In the genomic region with DNA sequence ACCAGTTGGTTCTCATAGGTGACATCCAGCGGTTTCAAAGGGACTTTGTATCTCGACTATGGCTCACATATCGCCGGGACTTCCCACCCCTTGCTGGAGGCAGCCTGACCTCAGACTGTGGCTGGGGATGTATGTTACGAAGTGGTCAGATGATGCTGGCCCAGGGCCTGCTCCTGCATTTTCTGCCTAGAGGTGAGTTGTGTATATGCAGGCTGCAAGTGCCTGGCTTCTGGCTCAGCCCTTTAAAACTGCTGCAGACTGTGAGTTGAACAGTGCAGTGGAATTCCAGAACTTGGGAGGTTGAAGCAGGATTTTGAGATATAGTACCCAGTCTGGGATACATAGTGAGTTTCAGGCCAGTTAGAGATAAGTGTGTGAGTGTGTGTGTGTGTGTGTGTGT, we compare ENCODE assay signal across 9 mouse cellular contexts. TPM values are rescaled to one million over a fixed set of nuclear protein-coding genes. Genes with fewer than 3 reads are reported as not detected.
DNase-seq lines count a peak whose midpoint lies in the region; ATAC-seq and TF ChIP-seq lines count a peak whose summit lies in the region.
"Had no signal": no experiment of that assay in that cellular context is flagged by ENCODE, and none has a peak within 500 bp of the region (broad histone marks: within the 10 kb centered on the region; RNA-seq: fewer than 3 reads in every experiment).

No protein-coding gene starts in this region.

- no peak for DNase-seq in forebrain, embryonic 10.5 days (ENCODE audit: extremely low spot score, low spot score)
- DNase-seq in forebrain, embryonic 11.5 days (ENCODE audit: low spot score), result no peak
- no peak for DNase-seq in kidney, adult 9 months
- no peak for DNase-seq in midbrain, postnatal 0 days (ENCODE audit: low spot score)
- DNase-seq in right cerebral cortex, postnatal 4 days, result no peak
- DNase-seq in cerebellum, postnatal 14 days, result no peak
- DNase-seq: kidney, postnatal 10 days had no signal

- H3K9ac ChIP-seq in forebrain, embryonic 11.5 days (ENCODE audit: low read length), result no peak overlapping the region
- no peak overlapping the region for H3K9ac ChIP-seq in kidney, embryonic 15.5 days
- H3K9ac ChIP-seq in embryonic facial prominence, embryonic 15.5 days, result no peak overlapping the region
- no peak overlapping the region for H3K9ac ChIP-seq in midbrain, postnatal 0 days (replicated peaks; ENCODE audit: low read length, poor library complexity, severe bottlenecking)

- H3K27me3 ChIP-seq in forebrain, embryonic 10.5 days (ENCODE audit: poor library complexity, severe bottlenecking), result no peaks in the 10 kb centered on the region
- no peaks in the 10 kb centered on the region for H3K27me3 ChIP-seq in forebrain, embryonic 11.5 days (ENCODE audit: control insufficient read depth, insufficient read depth, low read length)
- no peaks in the 10 kb centered on the region for H3K27me3 ChIP-seq in kidney, embryonic 15.5 days
- H3K27me3 ChIP-seq in embryonic facial prominence, embryonic 15.5 days, result no peaks in the 10 kb centered on the region
- no peaks in the 10 kb centered on the region for H3K27me3 ChIP-seq in midbrain, postnatal 0 days (ENCODE audit: insufficient read depth, low read length)

- H3K27ac ChIP-seq in forebrain, embryonic 10.5 days, result no peak overlapping the region
- H3K27ac ChIP-seq in forebrain, embryonic 11.5 days (ENCODE audit: low read depth, low read length), result no peak overlapping the region
- H3K27ac ChIP-seq in kidney, embryonic 15.5 days, result no peak overlapping the region
- no peak overlapping the region for H3K27ac ChIP-seq in embryonic facial prominence, embryonic 15.5 days (replicated peaks)
- H3K27ac ChIP-seq in midbrain, postnatal 0 days (ENCODE audit: low read depth, low read length), result no peak overlapping the region

- WGBS in forebrain, embryonic 10.5 days, result 95% methylated on average over 5 of the region's 5 CpGs
- 93% methylated on average over 5 of the region's 5 CpGs for WGBS in forebrain, embryonic 11.5 days
- WGBS in kidney, embryonic 15.5 days, result 77% methylated on average over 5 of the region's 5 CpGs
- WGBS in embryonic facial prominence, embryonic 15.5 days, result 90% methylated on average over 5 of the region's 5 CpGs
- 93% methylated on average over 5 of the region's 5 CpGs for WGBS in midbrain, postnatal 0 days

- peaks cover 25% of the 10 kb centered on the region for H3K4me1 ChIP-seq in forebrain, embryonic 10.5 days
- H3K4me1 ChIP-seq in forebrain, embryonic 11.5 days (replicated peaks; ENCODE audit: control insufficient read depth, insufficient read depth, low read length), result peaks cover 5% of the 10 kb centered on the region; the same call in 1 of the 2 replicates
- peaks cover 24% of the 10 kb centered on the region for H3K4me1 ChIP-seq in kidney, embryonic 15.5 days
- H3K4me1 ChIP-seq in embryonic facial prominence, embryonic 15.5 days, result peaks cover 24% of the 10 kb centered on the region
- H3K4me1 ChIP-seq in midbrain, postnatal 0 days (ENCODE audit: insufficient read depth, low read length), result peaks cover 5% of the 10 kb centered on the region; the same call in 1 of the 2 replicates

- H3K4me2 ChIP-seq in forebrain, embryonic 11.5 days (ENCODE audit: low read depth, low read length, severe bottlenecking), result no peak overlapping the region
- H3K4me2 ChIP-seq in kidney, embryonic 15.5 days, result peak overlapping the region; percentile 82
- 0 out of 2 replicates have a peak overlapping the region, but pooled peaks have one; percentile 76 for H3K4me2 ChIP-seq in embryonic facial prominence, embryonic 15.5 days (replicated peaks)
- H3K4me2 ChIP-seq in midbrain, postnatal 0 days (ENCODE audit: low read depth, low read length, poor library complexity, severe bottlenecking), result no peak overlapping the region

- peaks cover 54% of the 10 kb centered on the region for H3K36me3 ChIP-seq in forebrain, embryonic 10.5 days (replicated peaks)
- peaks cover 16% of the 10 kb centered on the region; the same call in 1 of the 2 replicates for H3K36me3 ChIP-seq in forebrain, embryonic 11.5 days (ENCODE audit: control insufficient read depth, insufficient read depth, low read length)
- H3K36me3 ChIP-seq in kidney, embryonic 15.5 days, result peaks cover 55% of the 10 kb centered on the region
- H3K36me3 ChIP-seq in embryonic facial prominence, embryonic 15.5 days, result peaks cover 38% of the 10 kb centered on the region
- peaks cover 33% of the 10 kb centered on the region for H3K36me3 ChIP-seq in midbrain, postnatal 0 days (ENCODE audit: insufficient read depth, low read length)

- H3K4me3 ChIP-seq in forebrain, embryonic 10.5 days, result peak overlapping the region; percentile 92; the same call in 1 of the 2 replicates
- no peak overlapping the region for H3K4me3 ChIP-seq in forebrain, embryonic 11.5 days (ENCODE audit: low read depth, low read length)
- H3K4me3 ChIP-seq in kidney, embryonic 15.5 days (replicated peaks), result peak overlapping the region; percentile 78; the same call in 1 of the 2 replicates
- peak overlapping the region; percentile 87; the same call in 1 of the 2 replicates for H3K4me3 ChIP-seq in embryonic facial prominence, embryonic 15.5 days (replicated peaks)
- no peak overlapping the region for H3K4me3 ChIP-seq in midbrain, postnatal 0 days (ENCODE audit: low read depth, low read length)

- ATAC-seq in forebrain, embryonic 11.5 days (replicated peaks; ENCODE audit: low FRiP score), result no peak
- ATAC-seq in kidney, embryonic 15.5 days (replicated peaks; ENCODE audit: low FRiP score), result no peak
- ATAC-seq in embryonic facial prominence, embryonic 15.5 days (ENCODE audit: insufficient number of reproducible peaks, low FRiP score, low TSS enrichment, low read depth), result no peak
- ATAC-seq in midbrain, postnatal 0 days (ENCODE audit: low FRiP score), result no peak

- H3K9me3 ChIP-seq in forebrain, embryonic 10.5 days, result no peaks in the 10 kb centered on the region
- H3K9me3 ChIP-seq in forebrain, embryonic 11.5 days (ENCODE audit: control insufficient read depth, low read length), result no peaks in the 10 kb centered on the region
- no peaks in the 10 kb centered on the region for H3K9me3 ChIP-seq in kidney, embryonic 15.5 days (replicated peaks)
- H3K9me3 ChIP-seq in embryonic facial prominence, embryonic 15.5 days (replicated peaks), result no peaks in the 10 kb centered on the region
- H3K9me3 ChIP-seq in midbrain, postnatal 0 days (ENCODE audit: low read length), result no peaks in the 10 kb centered on the region

- TF ChIP-seq CTCF in midbrain, postnatal 0 days (IDR thresholded peaks at IDR 0.05), result 0 out of 2 replicates have a peak, but pooled peaks have one; percentile 4

RNA-seq across cellular contexts. Expression of a gene that starts 1.8 kb away (rescaled TPM):
- polyA plus RNA-seq in forebrain, embryonic 10.5 days (2016; fragmentation: Nextera tagmentation; extraction: Ambion mirVana), result 45.2 and 48.5 TPM in 2 replicates
- 55.7 and 57.9 TPM in 2 replicates for polyA plus RNA-seq in forebrain, embryonic 11.5 days (2014; fragmentation: Nextera tagmentation; extraction: Ambion mirVana)
- 42.7 and 49.5 TPM in 2 replicates for polyA plus RNA-seq in kidney, embryonic 15.5 days (2015; fragmentation: Nextera tagmentation; extraction: Ambion mirVana)
- polyA plus RNA-seq in embryonic facial prominence, embryonic 15.5 days (2015; fragmentation: Nextera tagmentation; extraction: Ambion mirVana), result 40.5 and 44.8 TPM in 2 replicates
- total RNA-seq in midbrain, postnatal 0 days (2014; rRNA removed), result 20.3 and 26.6 TPM in 2 replicates
- polyA plus RNA-seq in midbrain, postnatal 0 days (2015; fragmentation: Nextera tagmentation; extraction: Ambion mirVana), result 26.3 and 32.6 TPM in 2 replicates

RNA-seq across cellular contexts. Expression of a gene that starts 18.6 kb away (rescaled TPM):
- polyA plus RNA-seq in forebrain, embryonic 10.5 days (2016; fragmentation: Nextera tagmentation; extraction: Ambion mirVana), result 0.07 and 0.10 TPM in 2 replicates
- 0.09 and 0.11 TPM in 2 replicates for polyA plus RNA-seq in forebrain, embryonic 11.5 days (2014; fragmentation: Nextera tagmentation; extraction: Ambion mirVana)
- 0.19 TPM in 1 of 2 replicates, not detected in the other for polyA plus RNA-seq in kidney, embryonic 15.5 days (2015; fragmentation: Nextera tagmentation; extraction: Ambion mirVana)
- 4.5 and 5.0 TPM in 2 replicates for polyA plus RNA-seq in embryonic facial prominence, embryonic 15.5 days (2015; fragmentation: Nextera tagmentation; extraction: Ambion mirVana)
- 4.2 and 5.2 TPM in 2 replicates for total RNA-seq in midbrain, postnatal 0 days (2014; rRNA removed)
- polyA plus RNA-seq in midbrain, postnatal 0 days (2015; fragmentation: Nextera tagmentation; extraction: Ambion mirVana), result 2.7 and 2.9 TPM in 2 replicates

RNA-seq across cellular contexts. Expression of a gene that starts 20.9 kb away (rescaled TPM):
- polyA plus RNA-seq in forebrain, embryonic 10.5 days (2016; fragmentation: Nextera tagmentation; extraction: Ambion mirVana), result 18.3 and 18.8 TPM in 2 replicates
- polyA plus RNA-seq in forebrain, embryonic 11.5 days (2014; fragmentation: Nextera tagmentation; extraction: Ambion mirVana), result 16.3 and 22.3 TPM in 2 replicates
- polyA plus RNA-seq in kidney, embryonic 15.5 days (2015; fragmentation: Nextera tagmentation; extraction: Ambion mirVana), result 13.8 and 19.8 TPM in 2 replicates
- polyA plus RNA-seq in embryonic facial prominence, embryonic 15.5 days (2015; fragmentation: Nextera tagmentation; extraction: Ambion mirVana), result 18.2 and 19.0 TPM in 2 replicates
- 21.9 and 25.9 TPM in 2 replicates for total RNA-seq in midbrain, postnatal 0 days (2014; rRNA removed)
- 11.7 and 13.0 TPM in 2 replicates for polyA plus RNA-seq in midbrain, postnatal 0 days (2015; fragmentation: Nextera tagmentation; extraction: Ambion mirVana)

RNA-seq across cellular contexts. Expression of a gene that starts 24.3 kb away (rescaled TPM):
- 40.4 and 42.9 TPM in 2 replicates for polyA plus RNA-seq in forebrain, embryonic 10.5 days (2016; fragmentation: Nextera tagmentation; extraction: Ambion mirVana)
- polyA plus RNA-seq in forebrain, embryonic 11.5 days (2014; fragmentation: Nextera tagmentation; extraction: Ambion mirVana), result 58.6 and 60.8 TPM in 2 replicates
- polyA plus RNA-seq in kidney, embryonic 15.5 days (2015; fragmentation: Nextera tagmentation; extraction: Ambion mirVana), result 51.2 and 51.5 TPM in 2 replicates
- 57.8 and 63.0 TPM in 2 replicates for polyA plus RNA-seq in embryonic facial prominence, embryonic 15.5 days (2015; fragmentation: Nextera tagmentation; extraction: Ambion mirVana)
- 93.4 and 126 TPM in 2 replicates for total RNA-seq in midbrain, postnatal 0 days (2014; rRNA removed)
- polyA plus RNA-seq in midbrain, postnatal 0 days (2015; fragmentation: Nextera tagmentation; extraction: Ambion mirVana), result 141 and 146 TPM in 2 replicates

RNA-seq across cellular contexts. Expression of a gene that starts 27.7 kb away (rescaled TPM):
- 46.7 and 48.6 TPM in 2 replicates for polyA plus RNA-seq in forebrain, embryonic 10.5 days (2016; fragmentation: Nextera tagmentation; extraction: Ambion mirVana)
- 35.9 and 41.3 TPM in 2 replicates for polyA plus RNA-seq in forebrain, embryonic 11.5 days (2014; fragmentation: Nextera tagmentation; extraction: Ambion mirVana)
- polyA plus RNA-seq in kidney, embryonic 15.5 days (2015; fragmentation: Nextera tagmentation; extraction: Ambion mirVana), result 55.1 and 64.2 TPM in 2 replicates
- polyA plus RNA-seq in embryonic facial prominence, embryonic 15.5 days (2015; fragmentation: Nextera tagmentation; extraction: Ambion mirVana), result 73.2 and 76.4 TPM in 2 replicates
- total RNA-seq in midbrain, postnatal 0 days (2014; rRNA removed), result 72.5 and 89.7 TPM in 2 replicates
- 60.6 and 67.7 TPM in 2 replicates for polyA plus RNA-seq in midbrain, postnatal 0 days (2015; fragmentation: Nextera tagmentation; extraction: Ambion mirVana)

Comparison
In these comparisons a context has a peak if more than half of its experiments do, and no peak if none do; other contexts are left out.
1. H3K4me3 ChIP-seq: peak in forebrain, embryonic 10.5 days (single experiment), kidney, embryonic 15.5 days (single experiment) and embryonic facial prominence, embryonic 15.5 days (single experiment); none in forebrain, embryonic 11.5 days (single experiment) and midbrain, postnatal 0 days (single experiment).
2. H3K4me2 ChIP-seq: peak in kidney, embryonic 15.5 days (single experiment) and embryonic facial prominence, embryonic 15.5 days (single experiment); none in forebrain, embryonic 11.5 days (single experiment) and midbrain, postnatal 0 days (single experiment).